Mouse (Mus musculus): Measurements from ENCODE around the gene Mccc2. TPM values are rescaled to one million over a fixed set of nuclear protein-coding genes. Genes with fewer than 3 reads are reported as not detected.

The Mccc2 gene
- total RNA-seq, 1 experiment from 2014 or later = 65.5 TPM

DNA sequence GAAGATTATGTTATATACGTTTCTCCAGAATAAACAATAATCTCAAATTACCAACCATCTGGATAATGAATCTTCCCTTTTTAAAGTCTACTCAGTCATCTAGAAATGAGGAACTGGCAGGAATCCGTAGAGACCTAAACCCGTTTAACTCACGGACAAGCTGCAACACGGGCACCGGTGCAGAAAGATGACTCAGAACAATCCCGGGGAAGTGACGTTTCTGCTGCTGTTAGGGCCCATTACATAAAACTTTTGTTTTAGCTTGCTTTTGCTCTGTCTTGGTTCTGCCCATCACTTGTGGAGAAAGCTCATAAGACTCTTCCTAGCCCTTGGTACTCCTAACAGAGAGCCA lies 76.1 kb downstream of the Mccc2 start:
- no peak for DNase-seq

DNA sequence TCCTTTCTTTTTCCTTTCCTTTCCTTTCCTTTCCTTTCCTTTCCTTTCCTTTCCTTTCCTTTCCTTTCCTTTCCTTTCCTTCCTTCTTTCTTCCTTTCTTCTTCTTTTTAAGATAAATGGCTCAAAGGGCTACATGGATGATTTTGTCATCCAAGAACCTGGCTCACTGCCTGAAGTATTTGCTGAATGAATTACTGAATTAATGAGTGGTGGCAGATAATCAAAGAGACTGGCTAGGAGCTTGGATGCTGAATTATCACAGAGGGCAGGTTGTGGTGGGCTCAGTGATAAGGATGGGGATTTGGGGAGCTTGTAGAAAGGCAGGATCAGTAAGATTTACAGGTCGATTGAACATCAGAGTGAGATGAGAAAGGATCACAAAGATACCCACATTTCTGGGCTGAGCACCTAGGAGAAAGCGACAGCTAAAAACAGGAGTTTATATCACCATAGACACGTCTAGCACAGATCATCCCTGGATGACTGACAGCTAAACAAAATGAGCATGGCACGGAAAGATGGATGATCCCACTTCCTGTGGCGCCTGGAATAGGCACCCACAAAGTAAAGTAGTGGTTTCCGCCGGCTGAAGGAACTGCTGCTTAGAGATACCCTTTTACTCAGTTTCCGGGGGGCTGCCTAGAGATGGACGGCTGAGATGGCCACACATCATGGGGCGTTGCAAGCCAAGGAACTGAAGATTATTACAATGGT lies 76.7 kb downstream of the Mccc2 start:
- no peak for DNase-seq

DNA sequence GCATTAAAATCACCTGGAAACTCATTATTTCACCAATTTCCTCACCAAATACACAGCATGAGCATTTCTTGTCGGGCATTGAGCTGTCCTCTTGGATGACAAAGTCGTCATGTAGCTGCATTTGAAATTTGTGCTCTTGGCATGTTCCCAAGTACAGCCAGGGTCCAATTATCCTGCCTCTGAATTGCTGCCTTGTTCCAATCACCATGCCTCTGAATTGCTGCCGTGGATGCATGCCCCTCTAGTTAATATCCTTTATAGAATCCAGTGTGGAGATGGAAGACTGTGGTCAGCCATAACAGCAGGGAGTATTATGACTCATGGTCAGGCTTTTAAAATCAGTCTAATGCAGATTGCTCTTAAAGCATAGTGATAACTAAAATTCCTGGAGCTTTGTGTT lies 77.7 kb downstream of the Mccc2 start:
- no peak for DNase-seq

DNA sequence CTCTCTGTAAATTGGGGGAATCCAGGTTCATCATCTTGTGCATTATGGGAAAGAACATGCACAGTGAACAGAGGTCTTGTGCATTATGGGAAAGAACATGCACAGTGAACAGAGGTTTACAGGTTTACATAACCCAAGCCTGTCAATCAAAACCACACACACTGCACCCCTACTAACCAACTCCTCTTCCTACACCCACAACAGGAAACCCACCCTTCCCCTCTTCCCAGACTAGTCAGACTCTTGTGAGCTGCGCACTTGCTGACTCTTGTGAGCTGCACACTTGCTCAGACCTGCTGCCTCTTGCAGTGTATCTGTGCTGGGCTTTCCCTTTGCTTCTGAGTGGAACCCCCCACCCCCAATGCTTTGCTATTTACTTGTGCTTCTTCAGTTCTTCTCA lies 83.0 kb downstream of the Mccc2 start:
- no peak for DNase-seq

DNA sequence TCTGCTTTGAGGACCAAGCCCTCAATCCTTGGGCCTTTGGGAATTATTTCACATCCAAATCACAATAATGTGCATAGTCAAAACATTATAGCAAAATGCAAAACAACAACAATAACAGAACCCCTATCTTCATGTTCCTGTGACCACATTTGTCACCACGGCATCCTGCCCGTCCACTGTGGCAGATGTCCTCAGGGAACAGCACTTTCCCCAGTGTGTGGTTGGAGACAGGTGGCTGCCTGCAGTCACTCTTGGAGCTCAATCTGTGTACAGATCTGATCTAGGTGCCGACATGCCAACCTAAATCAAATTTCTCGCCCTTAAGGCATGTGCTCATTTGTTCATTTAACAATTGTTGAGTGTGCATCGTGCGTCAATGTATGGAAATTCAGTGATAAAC lies 83.9 kb downstream of the Mccc2 start:
- DNase-seq = no peak

DNA sequence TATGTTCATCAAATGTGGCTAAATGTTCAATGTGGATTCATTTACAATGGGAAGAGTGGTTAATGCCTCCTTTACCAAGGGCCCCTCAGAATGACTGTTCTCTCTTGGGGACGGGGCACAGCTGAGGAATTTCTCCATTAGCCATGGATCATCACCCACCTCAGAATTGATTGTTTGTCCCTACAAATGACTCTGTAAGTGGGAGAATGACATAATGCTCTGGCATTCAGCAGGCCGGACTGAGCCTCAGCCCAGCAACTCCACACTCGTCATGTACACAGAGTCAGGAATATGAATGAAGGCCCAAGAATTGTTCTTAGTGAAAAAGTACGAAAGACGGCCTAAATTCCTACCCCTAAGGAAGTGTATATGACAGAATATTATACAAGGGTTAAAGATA lies 89.2 kb downstream of the Mccc2 start:
- no peak for DNase-seq

DNA sequence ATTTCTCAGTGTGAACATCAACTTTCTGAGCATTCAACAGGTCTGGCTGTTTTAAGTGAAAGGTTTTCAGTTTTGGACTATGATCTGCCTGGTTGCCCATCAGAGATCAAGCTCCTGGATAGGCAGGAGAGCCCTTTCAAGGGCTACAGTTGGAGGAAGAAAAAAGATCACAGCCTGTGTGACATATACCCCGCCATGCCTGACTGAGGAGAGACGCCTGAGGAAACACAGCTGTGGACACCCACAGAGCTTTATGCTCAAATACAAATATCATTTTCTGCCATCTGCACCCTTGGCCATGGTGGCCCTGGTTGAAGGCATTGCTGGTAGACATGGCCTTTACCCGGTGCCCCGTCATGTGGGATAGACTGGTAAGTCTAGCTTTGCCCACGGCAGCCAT lies 99.8 kb downstream of the Mccc2 start:
- no peak for DNase-seq

DNA sequence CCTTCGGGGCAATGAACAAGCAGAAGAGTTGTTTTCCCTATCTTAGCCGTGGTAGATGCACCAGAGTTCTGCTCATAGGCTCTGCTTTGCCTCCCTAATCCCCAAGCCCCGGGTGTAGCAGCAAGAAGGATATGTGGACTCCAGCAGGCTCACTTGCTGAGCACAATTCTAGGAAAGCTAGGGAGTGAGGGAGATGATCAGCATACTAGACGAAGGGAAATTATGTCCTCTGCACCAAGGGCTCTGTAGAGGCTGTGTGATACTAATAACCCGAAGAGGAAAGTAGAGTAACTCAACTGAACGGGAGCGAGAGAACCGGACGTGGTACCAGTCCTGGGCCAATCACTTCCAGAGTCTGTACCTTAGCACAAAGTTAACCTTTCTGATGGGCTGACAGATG lies 114.5 kb downstream of the Mccc2 start, which contains the start of gene Cartpt:
TSS of gene Cartpt (minus strand) at position 127 of the 400 bp plus-strand sequence.
- no peak for DNase-seq

DNA sequence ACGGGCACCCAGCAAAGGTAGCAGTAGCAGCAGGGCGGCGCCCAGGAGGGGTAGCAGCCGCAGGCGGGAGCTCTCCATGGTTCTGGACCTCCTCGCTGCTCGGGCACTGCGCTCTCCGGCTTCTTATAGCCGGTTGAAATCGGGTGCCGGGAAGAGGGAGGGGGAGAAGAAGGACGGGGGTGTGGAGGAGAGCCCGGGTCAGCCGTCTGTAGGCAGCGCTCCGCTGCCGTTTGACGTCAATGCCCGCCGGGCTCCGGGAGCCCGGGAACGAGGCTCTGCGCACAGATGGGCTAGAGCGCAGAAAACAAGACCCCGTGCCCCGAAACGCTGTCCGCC lies 114.9 kb downstream of the Mccc2 start:
- DNase-seq = peak; percentile 66

DNA sequence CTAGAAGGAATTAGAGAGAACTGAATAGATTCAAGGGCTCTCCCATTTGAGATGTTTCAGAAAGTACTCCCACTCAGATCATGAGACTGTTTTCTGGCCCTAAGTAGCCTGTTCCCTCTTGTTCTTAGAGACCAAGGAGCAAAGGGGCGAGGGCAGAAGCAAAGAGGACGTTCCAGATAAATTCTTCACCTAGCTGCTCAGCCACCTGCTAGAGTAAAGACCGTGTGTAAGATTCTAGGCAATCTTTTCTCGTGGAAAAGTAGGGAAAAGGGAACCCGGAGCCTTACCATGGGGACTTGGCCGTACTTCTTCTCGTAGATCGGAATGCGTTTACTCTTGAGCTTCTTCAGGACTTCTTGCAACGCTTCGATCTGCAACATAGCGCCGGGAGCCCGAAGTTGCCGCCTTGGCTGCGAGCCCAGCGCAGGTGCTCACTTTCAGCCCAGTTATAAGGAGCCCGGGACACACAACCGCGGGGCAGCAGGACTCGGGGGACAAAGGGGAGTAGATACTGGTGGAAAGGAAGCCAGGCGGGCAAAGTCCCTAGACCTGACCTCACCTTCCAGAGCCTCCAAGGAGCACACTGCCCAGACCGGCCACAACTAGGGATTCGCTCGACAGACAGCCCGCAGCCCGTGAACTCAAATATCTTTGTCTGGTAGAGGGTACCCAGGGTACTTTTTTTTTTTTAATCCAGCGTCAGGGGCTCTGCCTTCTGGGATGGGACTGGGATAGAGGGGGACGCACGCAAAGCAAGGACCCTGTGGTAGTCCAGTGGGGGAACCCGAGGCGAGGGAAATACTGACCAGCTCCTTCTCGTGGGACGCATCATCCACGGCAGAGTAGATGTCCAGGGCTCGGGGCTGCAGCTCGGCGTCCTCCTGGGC lies 115.5 kb downstream of the Mccc2 start:
- no peak for DNase-seq

DNA sequence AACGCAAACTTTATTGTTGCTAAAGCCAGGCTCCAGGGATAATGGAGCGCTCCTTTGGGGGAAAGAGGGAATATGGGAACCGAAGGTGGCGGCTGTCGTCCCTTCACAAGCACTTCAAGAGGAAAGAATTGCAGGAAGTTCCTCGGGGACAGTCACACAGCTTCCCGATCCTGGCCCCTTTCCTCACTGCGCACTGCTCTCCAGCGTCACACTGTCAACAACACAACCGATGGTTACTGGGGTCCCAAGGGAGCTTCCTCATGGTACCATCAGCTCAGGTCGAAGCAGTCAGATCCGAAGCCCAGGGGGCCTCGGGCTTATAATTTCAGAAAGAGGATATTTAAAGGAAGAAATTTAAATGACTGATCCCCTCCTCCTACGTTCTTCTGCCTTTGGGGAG lies 116.6 kb downstream of the Mccc2 start:
- DNase-seq = no peak

Other genes with a start within 250 kb of the Mccc2 start
- gene Cartpt, start 114.5 kb downstream of the Mccc2 start, total RNA-seq (2021) = 1.6 and 5.5 TPM in 2 replicates
- gene Bdp1, start 88.4 kb upstream of the Mccc2 start, total RNA-seq (2021) = 32.2 and 40.7 TPM in 2 replicates
- gene Serf1, start 92.4 kb upstream of the Mccc2 start, total RNA-seq (2021) = 25.6 and 34.4 TPM in 2 replicates
- gene Smn1, start 109.2 kb upstream of the Mccc2 start, total RNA-seq (2021) = 36.4 and 39.7 TPM in 2 replicates
- gene Naip2, start 186.5 kb upstream of the Mccc2 start, total RNA-seq (2021) = 1.5 and 1.9 TPM in 2 replicates
- gene Naip5, start 230.7 kb upstream of the Mccc2 start, total RNA-seq (2021) = 7.7 and 13.4 TPM in 2 replicates

Measured in adrenal gland, postnatal 25 days (tissue).